Mouse (Mus musculus) intestine, embryonic 14.5 days (tissue): ENCODE results near the gene Cyp2c70. TPM values are rescaled to one million over a fixed set of nuclear protein-coding genes. Genes with fewer than 3 reads are reported as not detected.
"Not testable (repeated sequence)": the region's sequence is repeated elsewhere in the genome, so short reads cannot be mapped to it uniquely, and the experiment has no call there.

ENCODE experiments used
- ATAC-seq: fragments of 200-750 bp; cut with Nextera tagmentation; replicated peaks from 2 replicates; pipeline ENCODE4 v1.8.0; 2017; ENCODE audit warnings: low read depth, moderate number of reproducible peaks, moderate TSS enrichment, moderate library complexity; ENCODE audit not compliant: low FRiP score, low TSS enrichment
- DNase-seq: peaks from one replicate; pipeline ENCODE4 v3.0.0-alpha.2; 2018; ENCODE audit warnings: low spot score
- H3K27ac ChIP-seq: fragments of 300-500 bp; sonication (generic); 2 replicates; pipeline ENCODE4 v1.5.1; 2014; ENCODE audit warnings: low read depth, mild to moderate bottlenecking, control low read depth
- H3K27me3 ChIP-seq: fragments of 300-500 bp; sonication (generic); replicated peaks from 2 replicates; pipeline ENCODE4 v1.6.1; 2014; ENCODE audit warnings: low read length, control low read depth; ENCODE audit not compliant: control insufficient read depth, insufficient read depth
- H3K36me3 ChIP-seq: fragments of 300-500 bp; sonication (generic); 2 replicates; pipeline ENCODE4 v1.6.1; 2014; ENCODE audit warnings: low read length, control low read depth; ENCODE audit not compliant: control insufficient read depth, insufficient read depth
- H3K4me1 ChIP-seq: fragments of 300-500 bp; sonication (generic); replicated peaks from 2 replicates; pipeline ENCODE4 v1.6.1; 2014; ENCODE audit warnings: low read length, control low read depth, mixed read lengths; ENCODE audit not compliant: control insufficient read depth, insufficient read depth
- H3K4me2 ChIP-seq: fragments of 300-500 bp; sonication (generic); 2 replicates; pipeline ENCODE4 v1.6.1; 2014; ENCODE audit warnings: low read length
- H3K4me3 ChIP-seq: fragments of 300-500 bp; sonication (generic); 2 replicates; pipeline ENCODE4 v1.5.1; 2014; ENCODE audit warnings: low read depth, low read length, control low read depth, mixed read lengths
- H3K9ac ChIP-seq: fragments of 300-500 bp; sonication (generic); 2 replicates; pipeline ENCODE4 v1.6.1; 2014; ENCODE audit warnings: mild to moderate bottlenecking, low read length
- H3K9me3 ChIP-seq: fragments of 300-500 bp; sonication (generic); 2 replicates; pipeline ENCODE4 v1.6.1; 2016; ENCODE audit warnings: low read length, control low read depth; ENCODE audit not compliant: control insufficient read depth
- WGBS: fragments of 180-500 bp; shearing (Covaris S2); extraction: QIAGEN DNeasy Blood & Tissue Kit; methylation state at CpG from one replicate; pipeline ENCODE4 v1.1.7; 2014; 5-methylcytosine and 5-hydroxymethylcytosine counted together
- polyA plus RNA-seq: library from polyadenylated mRNA; unstranded; fragments of >200 nt; fragmentation: Nextera tagmentation; extraction: Ambion mirVana; gene quantifications from 2 replicates; pipeline ENCODE4 v1.2.1, GENCODE M21; 2014

Cyp2c70 gene
- 0.39 and 0.79 TPM in 2 replicates for polyA plus RNA-seq

- Histone ChIP-seq H3K9me3 (no peaks in the 10 kb centered on the region), H3K27ac (no peak within 1 kb of the TSS), H3K36me3 (no peaks in the 10 kb centered on the region), H3K4me1 (no peaks in the 10 kb centered on the region), H3K4me3 (no peak within 1 kb of the TSS), H3K9ac (no peak within 1 kb of the TSS), H3K4me2 (no peak within 1 kb of the TSS), H3K27me3 (no peaks in the 10 kb centered on the region)
- WGBS, result 59% methylated on average over 5 of the region's 5 CpGs
- no peak for ATAC-seq
- DNase-seq, result no peak
Observed at GRCm38 (mm10) chr19:40187160-40187559, at the start of gene Cyp2c70. TSS of gene Cyp2c70 (minus strand) at chr19:40187333.

DNA sequence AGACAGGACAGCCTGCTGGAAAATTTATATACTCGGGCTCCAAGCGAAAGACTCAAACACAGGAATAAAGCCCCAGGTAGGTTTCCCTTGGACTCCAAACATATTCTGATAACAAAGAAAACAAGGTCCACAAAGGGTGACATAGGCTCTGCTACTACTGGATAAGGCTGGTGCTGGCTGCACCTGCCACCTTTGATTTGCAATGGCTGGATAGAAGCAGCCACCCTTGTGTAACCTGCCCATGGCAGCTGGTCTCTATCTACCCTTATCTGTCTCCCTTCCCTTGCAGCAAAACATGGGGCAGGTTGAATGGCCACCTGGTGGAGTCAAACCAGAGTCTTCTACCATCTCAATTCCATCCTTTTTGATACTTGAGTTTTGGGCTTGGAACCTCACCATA is 45.4 kb upstream of the Cyp2c70 start:
- H3K9me3 ChIP-seq, result no peaks in the 10 kb centered on the region
- H3K27me3 ChIP-seq, result no peaks in the 10 kb centered on the region
- ATAC-seq, result no peak
- H3K36me3 ChIP-seq, result 0 out of 2 replicates have a peak, but pooled peaks cover 3% of the 10 kb centered on the region
- no peak overlapping the region for H3K4me2 ChIP-seq
- no peak overlapping the region for H3K9ac ChIP-seq
- no peak overlapping the region for H3K27ac ChIP-seq
- DNase-seq, result no peak
- 92% methylated on average over 2 of the region's 2 CpGs for WGBS
- H3K4me1 ChIP-seq, result no peaks in the 10 kb centered on the region
- H3K4me3 ChIP-seq, result no peak overlapping the region

DNA sequence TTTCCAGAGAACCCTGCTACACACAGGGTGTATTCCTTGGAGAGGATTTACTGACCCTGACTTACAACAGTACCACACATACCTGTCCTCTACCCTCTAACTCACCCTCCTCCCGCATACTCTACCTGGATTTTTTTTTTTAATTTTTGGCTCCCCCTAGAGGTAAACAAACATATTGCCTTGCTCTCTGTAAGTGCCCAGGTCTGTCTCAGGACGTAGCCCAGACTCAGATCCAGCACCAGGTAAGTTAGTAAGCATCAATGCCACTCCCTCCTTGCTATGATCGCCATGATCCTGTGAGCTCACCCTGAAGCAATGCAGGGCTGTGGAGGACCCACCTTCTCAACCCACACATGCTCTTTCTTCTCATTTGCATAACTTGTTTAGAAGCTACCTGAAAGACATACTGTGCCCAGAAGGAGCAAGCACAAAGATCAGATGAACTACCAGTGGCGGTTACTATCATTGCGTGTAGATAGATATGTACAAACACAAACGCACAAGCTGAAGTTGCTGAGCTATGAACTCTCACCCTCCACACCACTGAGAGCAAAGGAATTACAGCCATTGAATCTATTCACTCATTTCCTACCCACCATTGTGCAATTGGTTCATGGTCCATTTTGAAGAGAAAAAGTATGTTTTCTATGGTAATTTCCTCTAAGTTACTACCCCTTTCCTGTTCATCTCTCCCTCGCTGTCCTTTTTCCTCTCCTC is 44.9 kb upstream of the Cyp2c70 start:
- Histone ChIP-seq H3K27me3 (no peaks in the 10 kb centered on the region), H3K4me2 (no peak overlapping the region), H3K9ac (no peak overlapping the region), H3K27ac (no peak overlapping the region), H3K4me1 (no peaks in the 10 kb centered on the region), H3K36me3 (0 out of 2 replicates have a peak, but pooled peaks cover 3% of the 10 kb centered on the region), H3K4me3 (no peak overlapping the region), H3K9me3 (no peaks in the 10 kb centered on the region)
- ATAC-seq (no peak), DNase-seq (no peak)
- WGBS, result 73% methylated on average over 7 of the region's 7 CpGs

GRCm38 (mm10) chr19:40231074-40231738 is 44.1 kb upstream of the Cyp2c70 start:
- Histone ChIP-seq H3K4me3 (no peak overlapping the region), H3K4me2 (no peak overlapping the region), H3K4me1 (no peaks in the 10 kb centered on the region), H3K27ac (no peak overlapping the region), H3K9me3 (no peaks in the 10 kb centered on the region), H3K9ac (no peak overlapping the region), H3K36me3 (0 out of 2 replicates have a peak, but pooled peaks cover 3% of the 10 kb centered on the region), H3K27me3 (no peaks in the 10 kb centered on the region)
- no peak for ATAC-seq
- WGBS, result 85% methylated on average over 13 of the region's 13 CpGs
- DNase-seq, result no peak

- WGBS, result 82% methylated on average over 12 of the region's 12 CpGs
- Histone ChIP-seq H3K4me2 (no peak overlapping the region), H3K27me3 (no peaks in the 10 kb centered on the region), H3K36me3 (0 out of 2 replicates have a peak, but pooled peaks cover 3% of the 10 kb centered on the region), H3K4me3 (no peak overlapping the region), H3K4me1 (no peaks in the 10 kb centered on the region), H3K9ac (no peak overlapping the region), H3K9me3 (no peaks in the 10 kb centered on the region), H3K27ac (no peak overlapping the region)
- no peak for ATAC-seq
- no peak for DNase-seq
Observed at GRCm38 (mm10) chr19:40226516-40227151, 39.5 kb upstream of the Cyp2c70 start.

DNA sequence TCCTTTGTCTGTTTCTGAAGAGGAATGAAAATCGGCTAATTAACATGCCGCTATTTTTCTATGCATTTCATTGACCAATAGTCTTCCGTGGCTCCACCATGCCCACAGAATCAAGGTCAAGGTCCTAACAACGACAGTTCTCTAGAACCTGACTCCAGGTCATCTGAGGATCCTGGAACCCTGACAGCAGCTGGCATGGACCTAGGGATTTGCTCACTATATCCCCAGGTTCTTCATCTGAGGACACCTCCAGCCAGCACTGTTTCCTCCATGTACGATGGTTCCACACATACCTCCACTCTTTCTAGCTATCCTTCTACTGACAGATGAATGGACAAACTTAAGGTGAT is 38.6 kb upstream of the Cyp2c70 start:
- DNase-seq, result no peak
- WGBS, result 65% methylated on average over 5 of the region's 5 CpGs
- no peak overlapping the region for H3K4me3 ChIP-seq
- ATAC-seq, result no peak
- H3K27me3 ChIP-seq, result no peaks in the 10 kb centered on the region
- H3K36me3 ChIP-seq, result 0 out of 2 replicates have a peak, but pooled peaks cover 3% of the 10 kb centered on the region
- H3K9me3 ChIP-seq, result no peaks in the 10 kb centered on the region
- H3K4me1 ChIP-seq, result no peaks in the 10 kb centered on the region
- H3K4me2 ChIP-seq, result no peak overlapping the region
- no peak overlapping the region for H3K27ac ChIP-seq
- H3K9ac ChIP-seq, result no peak overlapping the region

GRCm38 (mm10) chr19:40225102-40225760 is 38.1 kb upstream of the Cyp2c70 start:
- Histone ChIP-seq H3K4me3 (no peak overlapping the region), H3K27ac (no peak overlapping the region), H3K9ac (no peak overlapping the region), H3K4me2 (no peak overlapping the region), H3K36me3 (0 out of 2 replicates have a peak, but pooled peaks cover 3% of the 10 kb centered on the region), H3K27me3 (no peaks in the 10 kb centered on the region), H3K4me1 (no peaks in the 10 kb centered on the region), H3K9me3 (no peaks in the 10 kb centered on the region)
- peak; percentile 92 for DNase-seq
- no peak for ATAC-seq
- WGBS, result 64% methylated on average over 5 of the region's 5 CpGs

DNA sequence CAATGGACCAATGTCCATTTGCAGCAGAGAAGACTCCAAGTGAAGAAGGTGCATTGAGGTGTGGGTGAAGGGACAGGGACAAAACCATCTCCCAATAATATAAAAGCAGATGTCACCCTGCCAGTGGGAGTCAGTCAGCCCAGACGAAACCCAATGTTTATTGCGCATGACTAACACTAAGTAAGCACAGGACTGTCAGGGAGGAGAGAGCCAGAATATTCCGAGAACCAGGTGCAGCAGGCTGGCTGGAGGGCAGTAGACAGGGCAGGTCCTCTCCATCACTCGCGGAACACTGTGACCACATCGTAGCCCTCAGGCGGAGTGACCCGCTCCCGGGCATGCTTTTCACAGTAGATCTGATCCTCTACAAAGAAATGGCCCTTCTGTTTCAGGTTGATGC is 35.2 kb upstream of the Cyp2c70 start:
- not testable (repeated sequence) for H3K9ac ChIP-seq, H3K27ac ChIP-seq, H3K4me1 ChIP-seq, H3K4me2 ChIP-seq, H3K27me3 ChIP-seq, H3K4me3 ChIP-seq, H3K9me3 ChIP-seq, ATAC-seq, DNase-seq, H3K36me3 ChIP-seq
- WGBS, result 88% methylated on average over 9 of the region's 9 CpGs
